Mouse (Mus musculus) neutrophil, adult 5-6 weeks (primary cell): ENCODE data around the gene 4930433I11Rik. TPM values are rescaled to one million over a fixed set of nuclear protein-coding genes. Genes with fewer than 3 reads are reported as not detected.
"Not testable (repeated sequence)": the region's sequence is repeated elsewhere in the genome, so short reads cannot be mapped to it uniquely, and the experiment has no call there.

Experiments
- ATAC-seq: fragments of 151-379, 151-347 bp; 2 replicates; pipeline ENCODE4 v1.8.0; 2017; ENCODE audit warnings: mild to moderate bottlenecking, moderate TSS enrichment; ENCODE audit not compliant: insufficient number of reproducible peaks, poor library complexity, low FRiP score, severe bottlenecking; ENCODE audit errors: extremely low read depth
- total RNA-seq: library from RNA; stranded (forward); fragments of 200-1000 nt; gene quantifications from 2 replicates; pipeline ENCODE4 v1.2.3, GENCODE M21; 2017

4930433I11Rik gene
- not detected in 2 replicates for total RNA-seq

- no peak for ATAC-seq
Observed at GRCm38 (mm10) chr7:40987243-40987642, at the start of gene 4930433I11Rik. 4930433I11Rik (plus strand) TSS chr7:40987543.

- ATAC-seq, result no peak
Observed at GRCm38 (mm10) chr7:40939371-40939770, 48.0 kb upstream of the 4930433I11Rik start.

GRCm38 (mm10) chr7:40942233-40942935 is 45.0 kb upstream of the 4930433I11Rik start:
- ATAC-seq, result no peak

- ATAC-seq, result not testable (repeated sequence)
Observed at GRCm38 (mm10) chr7:41032419-41032818, 45.1 kb downstream of the 4930433I11Rik start, which contains the start of gene Gm4884. Gm4884 (plus strand) TSS chr7:41032719.

GRCm38 (mm10) chr7:41044058-41044457 is 56.7 kb downstream of the 4930433I11Rik start:
- not testable (repeated sequence) for ATAC-seq

Other genes with a start within 250 kb of the 4930433I11Rik start
- gene Vstm2b, start 89.2 kb upstream of the 4930433I11Rik start, total RNA-seq, result not detected in 2 replicates
- gene Gm4884, start 45.2 kb downstream of the 4930433I11Rik start, total RNA-seq, result 0.23 TPM in 1 of 2 replicates, not detected in the other
- 0.23 TPM in 1 of 2 replicates, not detected in the other for gene Gm5592, start 166.3 kb downstream of the 4930433I11Rik start, total RNA-seq